Mouse (Mus musculus): ENCODE results near the gene Pde5a. TPM values are rescaled to one million over a fixed set of nuclear protein-coding genes. Genes with fewer than 3 reads are reported as not detected.
A peak's percentile ranks its signal among the peaks of the same experiment; 100 is the strongest.

Gene Pde5a
- 8.4 and 9.0 TPM in 2 replicates for polyA plus RNA-seq (2015; fragmentation: Nextera tagmentation; extraction: Ambion mirVana)

GRCm38 (mm10) chr3:122728852-122729600 is at the start of gene Pde5a:
Pde5a (plus strand) TSS chr3:122728947.
- Histone ChIP-seq H3K9me3 (ENCODE audit: control insufficient read depth, low read length) (no peaks in the 10 kb centered on the region), H3K27me3 (replicated peaks; ENCODE audit: control insufficient read depth, insufficient read depth, low read length) (no peaks in the 10 kb centered on the region), H3K36me3 (ENCODE audit: control insufficient read depth, insufficient read depth, low read length) (no peaks in the 10 kb centered on the region), H3K4me3 (ENCODE audit: low read length) (peak within 1 kb of the TSS; percentile 68), H3K4me1 (ENCODE audit: control insufficient read depth, insufficient read depth, low read length) (peaks cover 17% of the 10 kb centered on the region), H3K27ac (ENCODE audit: low read length) (peak within 1 kb of the TSS; percentile 98), H3K4me2 (ENCODE audit: low read depth, low read length) (peak within 1 kb of the TSS; percentile 77), H3K9ac (ENCODE audit: low read depth, low read length) (peak within 1 kb of the TSS; percentile 85)
- WGBS: under 1% methylated on average over 49 of the region's 49 CpGs
- peak; percentile 68 for ATAC-seq

GRCm38 (mm10) chr3:122680851-122681250 is 47.9 kb upstream of the Pde5a start:
- no peak for ATAC-seq
- 94% methylated on average over 3 of the region's 3 CpGs for WGBS

GRCm38 (mm10) chr3:122682352-122682751 is 46.4 kb upstream of the Pde5a start:
- no peak overlapping the region for H3K9ac ChIP-seq (ENCODE audit: low read depth, low read length)
- H3K4me3 ChIP-seq (ENCODE audit: low read length): no peak overlapping the region
- H3K27ac ChIP-seq (ENCODE audit: low read length): no peak overlapping the region
- no peaks in the 10 kb centered on the region for H3K4me1 ChIP-seq (ENCODE audit: control insufficient read depth, insufficient read depth, low read length)
- WGBS: 59% methylated on average over 4 of the region's 4 CpGs
- no peaks in the 10 kb centered on the region for H3K27me3 ChIP-seq (replicated peaks; ENCODE audit: control insufficient read depth, insufficient read depth, low read length)
- no peaks in the 10 kb centered on the region for H3K36me3 ChIP-seq (ENCODE audit: control insufficient read depth, insufficient read depth, low read length)
- no peak overlapping the region for H3K4me2 ChIP-seq (ENCODE audit: low read depth, low read length)
- no peak for ATAC-seq
- no peaks in the 10 kb centered on the region for H3K9me3 ChIP-seq (ENCODE audit: control insufficient read depth, low read length)

More at GRCm38 (mm10) chr3:122680851-122681250, 47.9 kb upstream of the Pde5a start:
- Histone ChIP-seq H3K4me3 (ENCODE audit: low read length) (no peak overlapping the region), H3K36me3 (ENCODE audit: control insufficient read depth, insufficient read depth, low read length) (no peaks in the 10 kb centered on the region), H3K9ac (ENCODE audit: low read depth, low read length) (no peak overlapping the region), H3K4me2 (ENCODE audit: low read depth, low read length) (no peak overlapping the region), H3K9me3 (ENCODE audit: control insufficient read depth, low read length) (no peaks in the 10 kb centered on the region), H3K4me1 (ENCODE audit: control insufficient read depth, insufficient read depth, low read length) (0 out of 2 replicates have a peak, but pooled peaks cover 3% of the 10 kb centered on the region), H3K27ac (ENCODE audit: low read length) (no peak overlapping the region), H3K27me3 (replicated peaks; ENCODE audit: control insufficient read depth, insufficient read depth, low read length) (no peaks in the 10 kb centered on the region)

- Histone ChIP-seq H3K36me3 (ENCODE audit: control insufficient read depth, insufficient read depth, low read length) (no peaks in the 10 kb centered on the region), H3K27ac (ENCODE audit: low read length) (peak overlapping the region; percentile 49), H3K9me3 (ENCODE audit: control insufficient read depth, low read length) (no peaks in the 10 kb centered on the region), H3K4me1 (ENCODE audit: control insufficient read depth, insufficient read depth, low read length) (no peaks in the 10 kb centered on the region), H3K4me3 (ENCODE audit: low read length) (no peak overlapping the region), H3K9ac (ENCODE audit: low read depth, low read length) (no peak overlapping the region), H3K27me3 (replicated peaks; ENCODE audit: control insufficient read depth, insufficient read depth, low read length) (no peaks in the 10 kb centered on the region), H3K4me2 (ENCODE audit: low read depth, low read length) (no peak overlapping the region)
- WGBS: 45% methylated on average over 7 of the region's 7 CpGs
- ATAC-seq: peak; percentile 58; the same call in 1 of the 2 replicates
Observed at GRCm38 (mm10) chr3:122684832-122685231, 43.9 kb upstream of the Pde5a start.

GRCm38 (mm10) chr3:122693039-122693438 is 35.7 kb upstream of the Pde5a start:
- Histone ChIP-seq H3K9ac (ENCODE audit: low read depth, low read length) (no peak overlapping the region), H3K4me3 (ENCODE audit: low read length) (no peak overlapping the region), H3K4me2 (ENCODE audit: low read depth, low read length) (no peak overlapping the region), H3K27ac (ENCODE audit: low read length) (no peak overlapping the region), H3K9me3 (ENCODE audit: control insufficient read depth, low read length) (no peaks in the 10 kb centered on the region), H3K36me3 (ENCODE audit: control insufficient read depth, insufficient read depth, low read length) (no peaks in the 10 kb centered on the region), H3K27me3 (replicated peaks; ENCODE audit: control insufficient read depth, insufficient read depth, low read length) (no peaks in the 10 kb centered on the region), H3K4me1 (ENCODE audit: control insufficient read depth, insufficient read depth, low read length) (no peaks in the 10 kb centered on the region)
- no peak for ATAC-seq
- WGBS: 72% methylated on average over 3 of the region's 3 CpGs

GRCm38 (mm10) chr3:122695870-122696269 is 32.9 kb upstream of the Pde5a start:
- no peak for ATAC-seq
- Histone ChIP-seq H3K36me3 (ENCODE audit: control insufficient read depth, insufficient read depth, low read length) (no peaks in the 10 kb centered on the region), H3K4me2 (ENCODE audit: low read depth, low read length) (no peak overlapping the region), H3K27ac (ENCODE audit: low read length) (no peak overlapping the region), H3K27me3 (replicated peaks; ENCODE audit: control insufficient read depth, insufficient read depth, low read length) (no peaks in the 10 kb centered on the region), H3K9ac (ENCODE audit: low read depth, low read length) (no peak overlapping the region), H3K9me3 (ENCODE audit: control insufficient read depth, low read length) (no peaks in the 10 kb centered on the region), H3K4me1 (ENCODE audit: control insufficient read depth, insufficient read depth, low read length) (no peaks in the 10 kb centered on the region), H3K4me3 (ENCODE audit: low read length) (no peak overlapping the region)
- 82% methylated on average over 3 of the region's 3 CpGs for WGBS

GRCm38 (mm10) chr3:122696672-122697071 is 32.1 kb upstream of the Pde5a start:
- WGBS: 71% methylated on average over 4 of the region's 4 CpGs
- no peaks in the 10 kb centered on the region for H3K36me3 ChIP-seq (ENCODE audit: control insufficient read depth, insufficient read depth, low read length)
- ATAC-seq: no peak
- H3K9me3 ChIP-seq (ENCODE audit: control insufficient read depth, low read length): no peaks in the 10 kb centered on the region
- no peaks in the 10 kb centered on the region for H3K4me1 ChIP-seq (ENCODE audit: control insufficient read depth, insufficient read depth, low read length)
- H3K27me3 ChIP-seq (replicated peaks; ENCODE audit: control insufficient read depth, insufficient read depth, low read length): no peaks in the 10 kb centered on the region
- no peak overlapping the region for H3K9ac ChIP-seq (ENCODE audit: low read depth, low read length)
- H3K27ac ChIP-seq (ENCODE audit: low read length): no peak overlapping the region
- H3K4me2 ChIP-seq (ENCODE audit: low read depth, low read length): no peak overlapping the region
- H3K4me3 ChIP-seq (ENCODE audit: low read length): no peak overlapping the region

GRCm38 (mm10) chr3:122704209-122704608 is 24.5 kb upstream of the Pde5a start:
- Histone ChIP-seq H3K36me3 (ENCODE audit: control insufficient read depth, insufficient read depth, low read length) (no peaks in the 10 kb centered on the region), H3K27ac (ENCODE audit: low read length) (peak overlapping the region; percentile 50; the same call in 1 of the 2 replicates), H3K9me3 (ENCODE audit: control insufficient read depth, low read length) (no peaks in the 10 kb centered on the region)

GRCm38 (mm10) chr3:122705246-122705645 is 23.5 kb upstream of the Pde5a start:
- Histone ChIP-seq H3K9ac (ENCODE audit: low read depth, low read length) (no peak overlapping the region), H3K4me1 (ENCODE audit: control insufficient read depth, insufficient read depth, low read length) (no peaks in the 10 kb centered on the region), H3K9me3 (ENCODE audit: control insufficient read depth, low read length) (no peaks in the 10 kb centered on the region), H3K4me2 (ENCODE audit: low read depth, low read length) (no peak overlapping the region), H3K27me3 (replicated peaks; ENCODE audit: control insufficient read depth, insufficient read depth, low read length) (no peaks in the 10 kb centered on the region), H3K4me3 (ENCODE audit: low read length) (no peak overlapping the region), H3K36me3 (ENCODE audit: control insufficient read depth, insufficient read depth, low read length) (no peaks in the 10 kb centered on the region), H3K27ac (ENCODE audit: low read length) (peak overlapping the region; percentile 58; the same call in 1 of the 2 replicates)
- WGBS: 55% methylated on average over 7 of the region's 7 CpGs
- no peak for ATAC-seq

More at GRCm38 (mm10) chr3:122704209-122704608, 24.5 kb upstream of the Pde5a start:
- no peak overlapping the region for H3K9ac ChIP-seq (ENCODE audit: low read depth, low read length)
- no peak overlapping the region for H3K4me3 ChIP-seq (ENCODE audit: low read length)
- WGBS: 25% methylated on average over 6 of the region's 6 CpGs
- H3K27me3 ChIP-seq (replicated peaks; ENCODE audit: control insufficient read depth, insufficient read depth, low read length): no peaks in the 10 kb centered on the region
- no peaks in the 10 kb centered on the region for H3K4me1 ChIP-seq (ENCODE audit: control insufficient read depth, insufficient read depth, low read length)
- H3K4me2 ChIP-seq (ENCODE audit: low read depth, low read length): no peak overlapping the region
- peak; percentile 74 for ATAC-seq

All from intestine, embryonic 16.5 days (tissue).